Mouse (Mus musculus) CD4-positive, CD25-positive, alpha-beta regulatory T cell, adult 9 weeks (primary cell): ENCODE results near the gene Cpt2. TPM values are rescaled to one million over a fixed set of nuclear protein-coding genes. Genes with fewer than 3 reads are reported as not detected.

ENCODE experiments used
- polyA plus RNA-seq: library from polyadenylated mRNA; unstranded; fragments of 100-300 nt; shearing (Covaris generic); gene quantifications from one replicate; pipeline ENCODE4 v1.2.1, GENCODE M21; 2017

The Cpt2 gene
- polyA plus RNA-seq, result 25.1 TPM

DNA sequence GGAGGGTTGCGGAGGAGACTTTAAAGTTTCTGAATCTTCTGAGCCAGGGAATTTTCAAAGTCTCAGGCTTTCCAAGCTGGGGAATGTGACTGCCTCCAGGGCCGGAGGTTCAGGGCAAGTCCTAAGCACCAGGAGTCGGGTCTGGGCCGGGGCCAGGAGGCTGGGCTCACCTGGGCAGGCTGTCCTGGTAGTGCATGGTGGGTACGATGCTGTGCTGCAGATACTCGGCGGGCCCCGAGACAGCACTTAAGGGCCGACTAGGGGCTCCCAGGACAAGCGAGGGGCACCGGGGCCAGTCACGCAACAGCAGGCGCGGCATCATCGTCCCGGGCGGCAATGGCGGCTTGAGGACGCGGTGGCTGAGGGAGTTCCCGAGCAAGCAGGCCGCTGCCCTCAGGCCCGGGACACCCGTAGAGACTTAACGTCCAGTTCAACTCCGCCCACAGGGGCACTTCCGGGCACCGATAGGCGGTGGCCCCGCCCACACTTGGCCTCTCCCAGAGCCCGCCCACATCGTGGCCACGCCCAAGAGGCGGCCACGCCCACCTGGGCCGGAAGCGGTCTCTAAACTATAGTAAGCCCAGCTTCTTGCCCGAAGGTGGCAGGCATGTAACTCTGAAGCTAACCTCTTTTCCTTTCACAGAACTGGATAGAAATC is at the start of gene Cpt2:
Cpt2 (minus strand) TSS at position 466 of the 658 bp plus-strand sequence.

DNA sequence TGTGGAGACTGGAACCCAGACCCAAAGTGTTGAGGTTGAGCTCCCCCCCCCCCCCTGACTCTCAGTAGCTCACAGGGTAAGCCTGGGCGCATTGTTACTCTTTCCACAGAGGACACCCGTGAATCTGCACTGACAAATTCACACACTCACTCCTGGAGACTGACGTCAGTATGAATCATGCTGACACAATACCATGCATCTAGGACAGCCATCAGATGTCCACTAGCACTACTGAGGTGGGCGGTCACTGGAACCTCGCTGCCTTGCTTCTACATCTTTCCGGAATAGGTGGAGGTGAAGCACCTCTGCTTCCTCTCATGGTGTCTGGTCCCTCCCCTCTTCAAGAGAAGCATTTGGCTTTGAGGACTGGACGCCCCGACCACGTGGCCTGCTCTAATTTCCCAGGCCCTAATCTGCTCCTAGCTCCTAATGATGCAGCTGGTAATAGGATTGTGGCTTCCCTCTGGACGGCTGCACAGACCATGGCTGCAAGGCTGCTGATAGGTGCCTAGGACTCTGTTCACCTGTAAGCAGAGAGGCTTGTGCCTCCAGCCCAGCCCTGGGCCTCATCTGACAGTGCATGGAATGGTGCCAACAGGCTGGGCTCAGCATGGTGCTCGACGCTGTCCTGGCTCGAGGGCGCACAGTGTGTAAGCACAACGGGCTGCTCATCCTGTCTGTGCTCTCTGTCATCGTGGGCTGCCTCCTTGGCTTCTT is 44.7 kb upstream of the Cpt2 start, which contains the start of gene Slc1a7:
Slc1a7 (plus strand) TSS at position 367 of the 717 bp plus-strand sequence.

DNA sequence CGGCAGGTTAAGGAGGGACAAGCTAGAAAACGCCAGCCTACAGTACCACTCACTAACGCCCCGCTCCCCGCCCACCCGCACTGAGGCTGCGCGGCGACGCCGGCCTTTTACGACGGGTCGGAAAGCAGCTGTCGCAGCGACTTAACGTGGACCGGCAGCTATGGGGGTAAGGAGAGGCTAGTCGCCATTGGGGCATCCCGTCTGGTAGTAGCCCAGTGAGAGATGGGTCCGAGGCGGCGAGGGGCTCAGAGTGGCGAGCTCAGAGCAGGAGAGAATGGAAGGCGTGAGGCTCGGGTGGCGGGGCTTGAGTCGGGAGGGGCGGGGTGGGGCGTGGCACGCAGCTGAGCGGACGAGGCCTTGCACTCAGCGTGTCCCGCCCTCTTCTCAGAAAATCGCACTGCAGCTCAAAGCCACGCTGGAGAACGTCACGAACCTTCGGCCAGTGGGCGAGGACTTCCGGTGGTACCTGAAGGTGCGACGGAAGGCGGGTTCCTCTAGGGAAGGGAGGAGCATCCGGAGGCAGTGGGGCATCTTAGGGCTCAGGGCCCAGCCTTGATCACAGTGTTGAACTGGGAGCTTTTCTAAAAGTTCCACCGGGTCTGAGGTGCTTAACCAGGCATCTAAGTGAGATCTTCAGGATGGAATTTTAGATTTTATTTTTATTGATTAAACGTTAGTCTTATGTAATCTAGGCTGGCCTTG is 33.5 kb downstream of the Cpt2 start, which contains the start of gene 0610037L13Rik:
0610037L13Rik (plus strand) TSS at position 83 of the 702 bp plus-strand sequence.

DNA sequence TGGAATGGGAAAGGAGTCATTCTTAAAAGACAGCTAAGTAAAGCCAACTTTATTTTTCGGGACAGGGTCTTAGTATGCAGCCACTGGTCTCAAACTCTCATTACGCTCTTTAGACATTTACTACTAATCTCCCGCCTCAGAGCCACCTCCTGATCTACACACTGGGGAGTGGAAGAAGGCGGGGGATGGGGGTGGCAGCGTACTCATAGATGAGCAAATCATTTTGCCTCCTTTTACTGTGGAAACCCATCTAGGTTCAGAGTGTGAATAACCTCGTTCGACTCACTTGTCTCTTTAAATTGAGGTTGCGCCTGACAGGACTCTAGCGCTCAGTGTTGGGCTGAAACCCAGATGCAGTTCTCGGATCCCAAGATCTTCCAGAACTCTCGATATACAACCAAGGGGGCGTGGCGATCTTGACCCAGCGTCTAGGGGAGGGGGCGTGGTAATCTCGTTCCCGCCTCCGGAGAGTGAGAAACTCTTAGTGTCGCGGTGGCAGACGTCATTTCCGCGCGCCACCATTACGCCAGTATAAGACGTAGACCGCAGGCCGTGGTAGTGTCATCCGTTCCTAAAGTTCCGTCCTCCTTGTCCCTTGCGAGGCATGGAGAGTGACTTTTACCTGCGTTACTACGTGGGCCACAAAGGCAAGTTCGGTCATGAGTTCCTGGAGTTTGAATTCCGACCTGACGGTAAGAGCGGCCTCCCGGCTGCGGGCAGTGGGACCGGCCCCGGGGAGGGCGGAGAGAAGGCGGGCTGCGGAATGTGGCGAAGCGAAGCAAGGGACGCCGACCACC is 44.0 kb downstream of the Cpt2 start, which contains the start of gene Magoh:
Magoh (plus strand) TSS at position 502 of the 797 bp plus-strand sequence.

Other genes starting within 250 kb of the Cpt2 start
- not detected for gene Dmrtb1, start 239.4 kb downstream of the Cpt2 start, polyA plus RNA-seq
- gene Lrp8, start 121.3 kb downstream of the Cpt2 start, polyA plus RNA-seq, result 0.58 TPM
- 158 TPM for gene Magoh, start 43.9 kb downstream of the Cpt2 start, polyA plus RNA-seq
- gene 0610037L13Rik, start 33.8 kb downstream of the Cpt2 start, polyA plus RNA-seq, result 75.4 TPM
- gene Slc1a7, start 44.7 kb upstream of the Cpt2 start, polyA plus RNA-seq, result not detected
- not detected for gene Podn, start 172.8 kb upstream of the Cpt2 start, polyA plus RNA-seq
- gene Scp2, start 221.4 kb upstream of the Cpt2 start, polyA plus RNA-seq, result 356 TPM
- 1.8 TPM for gene Echdc2, start 241.8 kb upstream of the Cpt2 start, polyA plus RNA-seq